ENCODE assay signal across 8 mouse cellular contexts in genomic region chr15:79516171-79517096, GRCm38 (mm10). TPM values are rescaled to one million over a fixed set of nuclear protein-coding genes. Genes with fewer than 3 reads are reported as not detected.
DNase-seq lines count a peak whose midpoint lies in the region; ATAC-seq and TF ChIP-seq lines count a peak whose summit lies in the region.

Gene Kdelr3 (plus strand): TSS chr15:79516411.

- no peaks in the 10 kb centered on the region for H3K9me3 ChIP-seq in heart, embryonic 15.5 days (replicated peaks)

- DNase-seq in layer of hippocampus, adult 2 months (ENCODE audit: low spot score in 2 of 2): no peak
- DNase-seq in layer of hippocampus, adult 8-10 months (ENCODE audit: low spot score in 2 of 2): no peak
- peak; percentile 88 for DNase-seq in kidney, postnatal 10 days
- DNase-seq in lung, postnatal 25 days (ENCODE audit: low spot score): peak; percentile 76
- DNase-seq in retina, postnatal 7 days (ENCODE audit: low read depth, low spot score): peak; percentile 42
- DNase-seq in frontal cortex, postnatal 25 days (ENCODE audit: low spot score in 2 of 2): no peak

- WGBS in heart, embryonic 15.5 days: under 1% methylated on average over 71 of the region's 71 CpGs

- TF ChIP-seq POLR2A in embryonic fibroblast, embryonic 13.5 days (IDR thresholded peaks at IDR 0.05; ENCODE audit: low read depth, low read length): peak; percentile 95

- TF ChIP-seq CTCF in layer of hippocampus, adult 2 months (conservative IDR thresholded peaks at IDR 0.05): no peak
- no peak for TF ChIP-seq CTCF in embryonic fibroblast, embryonic 13.5 days (IDR thresholded peaks at IDR 0.05; ENCODE audit: borderline replicate concordance, insufficient read depth, low read length)

- H3K4me2 ChIP-seq in heart, embryonic 15.5 days: peak within 1 kb of the TSS; percentile 92

- H3K36me3 ChIP-seq in heart, embryonic 15.5 days: no peaks in the 10 kb centered on the region

- peak within 1 kb of the TSS; percentile 57 for H3K4me3 ChIP-seq in layer of hippocampus, adult 2 months
- H3K4me3 ChIP-seq in embryonic fibroblast, embryonic 13.5 days (ENCODE audit: insufficient read depth, low read length): peak within 1 kb of the TSS; percentile 81
- peak within 1 kb of the TSS; percentile 79 for H3K4me3 ChIP-seq in heart, embryonic 15.5 days

- H3K27me3 ChIP-seq in heart, embryonic 15.5 days: peaks cover 31% of the 10 kb centered on the region

- no peak within 1 kb of the TSS for H3K27ac ChIP-seq in layer of hippocampus, adult 2 months
- H3K27ac ChIP-seq in embryonic fibroblast, embryonic 13.5 days (ENCODE audit: insufficient read depth, low read length): peak within 1 kb of the TSS; percentile 63
- H3K27ac ChIP-seq in heart, embryonic 15.5 days: peak within 1 kb of the TSS; percentile 74

- 0 out of 2 replicates have a peak, but pooled peaks cover 2% of the 10 kb centered on the region for H3K4me1 ChIP-seq in embryonic fibroblast, embryonic 13.5 days (ENCODE audit: control insufficient read depth, insufficient read depth, low read length)
- H3K4me1 ChIP-seq in heart, embryonic 15.5 days (replicated peaks): peaks cover 48% of the 10 kb centered on the region

- peak within 1 kb of the TSS; percentile 74 for H3K9ac ChIP-seq in heart, embryonic 15.5 days

- peak; percentile 76 for ATAC-seq in heart, embryonic 15.5 days (replicated peaks; ENCODE audit: insufficient number of reproducible peaks, insufficient read depth, low FRiP score, low read depth)

RNA-seq across cellular contexts. Expression of gene Kdelr3, which starts in this region (rescaled TPM):
- total RNA-seq in layer of hippocampus, adult 2 months (2021): under 1 TPM in 1 of 2 experiments, not detected in 1; 0.51 TPM
- under 1 TPM in 3 of 4 experiments, not detected in 1; 0.23 to 0.45 (median 0.32) TPM for total RNA-seq in layer of hippocampus, adult 8-10 months (2022)
- polyA plus RNA-seq in embryonic fibroblast, embryonic 13.5 days (2011; ENCODE audit: insufficient read length, low read depth, missing spikeins): 136 and 146 TPM in 2 replicates
- polyA plus RNA-seq in heart, embryonic 15.5 days (2015; fragmentation: Nextera tagmentation; extraction: Ambion mirVana): 62.9 and 83.1 TPM in 2 replicates

Comparison
In these comparisons a context has a peak if more than half of its experiments do, and no peak if none do; other contexts are left out.
1. DNase-seq: peak in kidney, postnatal 10 days (single experiment), lung, postnatal 25 days (single experiment) and retina, postnatal 7 days (single experiment); none in layer of hippocampus, adult 2 months (0 of 2), layer of hippocampus, adult 8-10 months (0 of 2) and frontal cortex, postnatal 25 days (0 of 2).
2. Peak in every context shown above with its lines, with median percentiles within 50 percentile points of each other: H3K4me3 ChIP-seq.